Mouse (Mus musculus) ovary, postnatal 36 days (tissue): ENCODE measurements at regions not wholly inside any gene's neighbourhood (a gene's known extent, or its start where the extent isn't known, plus 50 kb on each side); places are given as distances from the start of the nearest gene placed in this dataset.

Experiments
- DNase-seq: peaks from one replicate; pipeline ENCODE4 v3.0.0; 2022; ENCODE audit warnings: low spot score, mixed read lengths

GRCm38 (mm10) chr1:186572651-186573050, 133.1 kb downstream of the Tgfb2 start:
- no peak for DNase-seq

DNA sequence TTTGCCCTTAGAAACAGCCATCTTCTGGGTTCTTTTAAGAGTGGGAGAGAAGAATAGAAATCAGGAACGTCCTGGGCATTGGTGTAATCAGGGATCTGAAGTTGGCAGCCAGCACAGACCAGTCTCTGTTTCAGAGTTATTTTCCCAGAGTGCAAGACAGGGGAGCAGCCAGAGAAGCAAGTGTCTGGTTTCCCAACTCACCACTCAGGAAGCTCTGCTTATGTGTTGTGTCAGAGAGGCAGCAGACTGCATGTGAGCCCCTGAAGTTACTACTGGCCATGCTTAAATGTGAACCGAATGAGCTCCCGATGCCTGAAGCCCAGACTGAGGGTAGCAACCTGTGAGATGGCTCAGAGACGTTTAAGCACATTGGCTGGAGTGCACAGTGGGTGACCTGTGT, 133.7 kb downstream of the Tgfb2 start:
- DNase-seq: no peak

GRCm38 (mm10) chr1:186568496-186568895, 137.3 kb downstream of the Tgfb2 start:
- DNase-seq: no peak

DNA sequence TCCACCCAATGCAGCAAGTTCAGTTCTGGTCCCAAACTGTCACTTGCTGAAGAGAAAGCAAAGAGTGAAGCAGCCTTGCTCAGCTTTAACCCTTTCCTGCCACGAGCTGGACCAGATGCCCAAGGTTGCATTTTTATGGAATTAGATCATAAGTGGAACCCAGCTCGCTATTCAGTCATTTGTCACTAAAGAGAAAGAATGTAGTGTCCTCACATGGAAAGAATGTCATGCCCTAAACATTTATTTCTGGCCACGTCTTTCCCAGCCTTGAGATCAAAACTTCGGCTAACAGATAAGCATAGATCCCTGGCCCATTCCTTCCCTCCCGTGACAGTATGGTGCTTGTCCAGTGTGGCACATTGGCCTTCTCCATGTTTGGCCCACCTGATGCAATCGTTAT, 137.7 kb downstream of the Tgfb2 start:
- no peak for DNase-seq

GRCm38 (mm10) chr1:186567136-186567826, 138.5 kb downstream of the Tgfb2 start:
- DNase-seq: no peak

GRCm38 (mm10) chr1:186562027-186562426, 143.8 kb downstream of the Tgfb2 start:
- DNase-seq: no peak

GRCm38 (mm10) chr1:186555441-186555975, 150.3 kb downstream of the Tgfb2 start:
- DNase-seq: no peak

DNA sequence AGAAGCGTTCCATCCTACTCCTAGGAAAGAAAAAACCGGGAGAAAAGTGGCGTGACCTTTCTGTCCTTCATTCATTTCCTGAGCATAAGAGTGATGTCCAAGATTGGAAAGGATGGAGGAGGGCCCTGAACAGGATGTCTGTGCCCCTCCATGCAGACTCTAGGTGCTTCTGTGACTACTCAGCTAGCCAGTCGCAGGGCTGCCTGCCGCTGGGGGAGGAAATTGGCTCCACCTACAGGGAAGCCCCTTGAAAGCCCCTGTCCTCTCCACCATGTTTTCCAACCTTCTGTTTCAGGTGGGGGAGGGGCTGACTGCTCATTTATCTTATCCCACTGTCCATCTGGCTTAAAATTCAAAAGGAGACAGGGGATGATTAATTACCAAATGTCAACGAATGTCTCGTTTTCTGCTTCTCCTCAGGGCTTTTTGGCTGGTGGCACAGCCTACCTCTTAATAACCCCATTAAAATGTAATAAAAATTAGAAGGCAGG, 151.2 kb downstream of the Tgfb2 start:
- no peak for DNase-seq

DNA sequence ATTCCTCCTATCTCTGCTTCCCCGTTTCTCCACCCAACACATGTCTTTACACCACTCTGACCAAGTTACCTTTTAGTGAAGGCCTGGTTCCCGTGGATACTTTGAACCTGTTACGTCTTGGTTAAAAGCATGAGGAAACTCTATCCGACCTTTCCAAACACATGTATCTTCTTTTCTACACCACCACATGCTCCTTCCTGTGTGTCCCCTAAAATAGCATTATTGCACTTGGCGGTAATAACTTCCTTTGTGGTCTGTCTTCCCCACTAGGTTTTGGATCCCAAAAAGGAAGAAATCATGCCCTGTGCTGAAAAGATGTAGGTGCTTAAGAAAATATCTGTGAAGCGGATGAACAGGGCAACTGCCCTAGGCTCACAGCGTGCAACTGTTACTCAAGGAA, 153.1 kb downstream of the Tgfb2 start:
- DNase-seq: no peak

DNA sequence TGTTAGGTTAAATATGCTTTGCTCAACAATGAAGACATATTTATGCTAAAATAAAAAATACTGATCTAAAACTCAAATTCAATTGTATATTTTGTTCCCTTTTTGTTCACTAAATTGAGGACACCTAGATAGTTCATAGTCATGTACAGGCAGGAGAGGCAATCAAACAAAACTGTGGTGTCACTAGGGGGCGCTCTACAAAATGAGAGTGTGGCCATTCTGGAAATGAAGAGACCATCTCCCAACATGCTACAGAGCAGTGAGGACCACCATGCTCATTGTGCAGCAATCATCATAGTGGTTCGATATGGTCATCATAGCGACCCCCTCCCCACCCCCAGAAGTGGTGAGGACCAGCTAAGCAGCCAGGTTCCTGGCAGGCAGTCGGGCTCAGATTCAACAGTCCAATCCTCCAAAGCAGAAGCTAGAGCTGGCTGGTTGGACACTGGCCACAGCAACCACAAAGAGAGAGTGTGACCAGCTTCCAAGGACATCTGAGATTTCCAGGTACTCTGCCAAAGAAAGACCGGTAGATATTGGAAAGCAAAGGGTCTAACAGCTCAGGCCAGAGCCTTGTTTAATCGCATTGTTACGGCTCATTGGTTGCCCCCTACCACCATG, 155.4 kb downstream of the Tgfb2 start:
- no peak for DNase-seq

- DNase-seq: no peak
These were observed 156.6 kb downstream of the Tgfb2 start for GRCm38 (mm10) chr1:186549207-186549606.

- no peak for DNase-seq
These were observed 159.2 kb downstream of the Tgfb2 start for GRCm38 (mm10) chr1:186546386-186547185.

- no peak for DNase-seq
These were observed 165.7 kb downstream of the Tgfb2 start for GRCm38 (mm10) chr1:186540070-186540469.

DNA sequence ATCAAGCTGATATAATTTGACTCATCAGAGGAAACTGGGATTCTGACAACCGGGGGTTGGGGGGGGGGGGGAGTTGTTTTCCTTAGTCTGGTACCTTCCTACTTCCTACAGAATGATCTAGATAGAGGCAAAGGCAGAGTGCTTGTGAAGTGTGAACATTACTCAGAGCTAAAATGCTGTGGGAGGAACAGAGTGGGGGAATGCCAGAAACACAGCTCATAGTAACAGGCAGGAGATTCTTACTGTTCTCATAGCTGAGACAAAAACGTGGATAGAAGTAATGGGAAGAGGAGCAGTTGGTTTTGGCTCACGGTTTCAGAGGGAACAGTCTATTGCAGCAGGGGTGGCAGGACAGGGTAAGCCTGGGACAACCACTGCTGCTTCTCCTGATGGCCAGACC, 167.6 kb downstream of the Tgfb2 start:
- no peak for DNase-seq

- DNase-seq: no peak
These were observed 189.8 kb downstream of the Tgfb2 start for GRCm38 (mm10) chr1:186515976-186516375.

GRCm38 (mm10) chr1:186515071-186515470, 190.7 kb downstream of the Tgfb2 start:
- DNase-seq: no peak

DNA sequence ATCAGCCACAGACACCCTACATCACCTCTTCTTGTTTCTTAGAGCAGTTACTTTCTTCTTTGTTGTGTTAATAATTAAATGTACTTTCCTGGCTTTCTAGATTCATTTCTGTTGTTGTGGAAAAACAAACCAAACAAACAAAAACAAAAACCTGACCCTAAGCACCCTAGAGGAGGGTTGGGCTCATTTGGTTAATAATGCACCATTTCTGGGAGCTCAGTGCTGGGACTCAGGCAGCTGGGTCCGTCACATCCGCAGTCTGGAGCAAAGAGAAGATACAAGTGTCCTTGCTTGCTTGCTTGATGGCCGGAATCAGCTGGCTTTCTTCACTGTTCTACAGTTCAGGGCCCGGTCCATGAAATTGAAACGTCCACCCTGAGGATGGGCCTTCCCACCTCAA, 191.9 kb downstream of the Tgfb2 start:
- no peak for DNase-seq

- no peak for DNase-seq
These were observed 195.3 kb downstream of the Tgfb2 start for GRCm38 (mm10) chr1:186510531-186510930.

- DNase-seq: no peak
These were observed 197.4 kb downstream of the Tgfb2 start for GRCm38 (mm10) chr1:186508358-186508757.

DNA sequence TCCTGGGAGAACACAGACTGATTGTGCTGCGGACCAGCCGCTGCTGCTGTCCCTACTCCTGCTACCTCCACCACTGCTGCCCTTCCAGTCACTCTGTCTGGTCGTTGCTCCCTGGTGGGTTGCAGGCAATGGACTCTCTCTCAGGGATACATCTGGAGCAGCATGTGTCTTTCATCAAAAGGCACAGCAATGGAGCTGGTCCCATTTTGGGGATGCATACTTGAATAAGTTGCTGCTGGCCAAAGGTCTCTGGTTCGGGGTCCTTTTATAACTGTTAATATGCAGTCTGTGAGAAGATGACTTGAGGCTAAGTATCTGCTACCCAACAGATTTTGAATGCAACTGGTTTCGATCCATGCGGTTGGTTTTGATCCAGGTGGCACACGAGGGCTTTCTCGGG, 197.8 kb downstream of the Tgfb2 start:
- DNase-seq: no peak

DNA sequence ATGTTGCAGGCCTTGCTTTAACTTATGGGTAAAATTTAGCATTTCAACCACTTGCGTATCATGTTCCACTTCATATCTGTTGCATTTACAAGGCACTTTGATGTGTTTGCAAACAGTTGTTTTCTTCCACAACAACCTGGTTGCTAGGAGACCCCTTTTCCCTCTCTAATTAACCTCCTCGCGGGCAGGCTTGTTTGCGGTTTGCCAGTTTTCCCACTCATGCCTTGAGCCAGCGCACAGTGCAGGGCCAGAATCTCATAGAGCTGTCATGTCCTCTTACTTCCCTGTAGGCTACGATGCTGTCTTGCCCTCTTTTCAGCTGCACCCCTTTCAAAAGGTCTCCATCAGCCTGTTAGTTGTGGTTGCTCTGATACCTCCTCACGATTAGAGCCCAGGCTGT, 199.3 kb downstream of the Tgfb2 start:
- no peak for DNase-seq

DNA sequence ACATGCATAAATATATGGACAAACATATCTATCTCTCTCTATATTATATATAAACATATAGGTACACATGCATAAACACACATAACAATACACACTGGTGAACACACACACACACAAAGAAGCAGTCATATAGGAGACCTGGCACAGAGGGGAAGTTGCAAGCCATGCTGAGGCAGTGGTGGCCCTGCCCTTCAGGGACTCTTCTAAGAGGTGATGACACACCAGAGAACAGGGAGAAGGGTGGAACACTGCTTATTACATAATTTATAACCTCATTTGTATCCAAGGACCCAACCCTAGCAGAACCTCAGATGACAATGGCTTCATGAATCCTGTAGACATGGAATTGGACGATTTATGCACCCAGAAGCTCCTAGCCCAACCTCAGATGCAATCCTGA, 199.9 kb downstream of the Tgfb2 start:
- DNase-seq: no peak
